Mouse (Mus musculus) 3134 (cell line): ENCODE results near the gene Mrpl35.
"Not testable (repeated sequence)": the region's sequence is repeated elsewhere in the genome, so short reads cannot be mapped to it uniquely, and the experiment has no call there.

Experiments
- DNase-seq: peaks from one replicate; pipeline ENCODE4 v3.0.0-alpha.2; 2011; ENCODE audit warnings: low spot score; ENCODE audit not compliant: insufficient read length; ENCODE audit errors: extremely low read depth

Mrpl35 gene

DNA sequence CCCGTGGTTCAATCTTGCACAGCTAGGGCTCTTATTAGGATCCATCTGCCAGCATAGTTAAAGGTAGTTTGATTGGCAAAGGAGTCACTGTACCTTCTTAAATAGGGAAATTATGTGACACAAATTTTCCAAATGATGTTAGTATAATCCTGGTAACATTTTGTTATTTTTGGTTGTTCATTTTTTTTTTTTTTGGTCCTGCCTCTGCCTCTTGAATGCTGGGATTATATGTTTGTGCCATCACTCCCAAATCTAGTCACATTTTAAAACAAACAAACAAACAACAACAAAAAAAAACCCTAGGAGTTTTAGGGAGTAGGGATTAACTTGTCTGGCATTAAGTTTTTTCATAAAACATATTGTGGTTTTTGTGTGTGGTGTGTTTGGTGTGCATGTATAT, at the start of gene Mrpl35:
Gene Mrpl35, minus strand, starts transcription at position 101 of the 400 bp plus-strand sequence.
- no peak for DNase-seq

DNA sequence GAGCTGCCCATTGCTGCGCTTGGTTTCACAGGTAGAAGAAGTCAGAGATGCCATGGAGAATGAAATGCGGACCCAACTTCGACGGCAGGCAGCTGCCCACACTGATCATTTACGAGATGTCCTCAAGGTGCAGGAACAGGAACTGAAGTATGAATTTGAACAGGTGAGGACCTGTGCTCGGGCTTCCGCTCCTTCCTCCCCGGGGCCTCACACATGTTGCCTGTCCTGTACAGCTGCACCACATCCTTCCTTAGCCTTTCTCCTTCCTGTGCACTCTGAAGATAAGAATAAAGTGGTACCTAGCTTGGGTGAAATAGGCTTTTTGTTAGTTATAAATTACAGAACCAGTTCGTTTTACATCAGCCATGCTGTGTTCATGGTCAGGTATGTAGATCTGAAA, 44.6 kb upstream of the Mrpl35 start:
- DNase-seq = no peak

DNA sequence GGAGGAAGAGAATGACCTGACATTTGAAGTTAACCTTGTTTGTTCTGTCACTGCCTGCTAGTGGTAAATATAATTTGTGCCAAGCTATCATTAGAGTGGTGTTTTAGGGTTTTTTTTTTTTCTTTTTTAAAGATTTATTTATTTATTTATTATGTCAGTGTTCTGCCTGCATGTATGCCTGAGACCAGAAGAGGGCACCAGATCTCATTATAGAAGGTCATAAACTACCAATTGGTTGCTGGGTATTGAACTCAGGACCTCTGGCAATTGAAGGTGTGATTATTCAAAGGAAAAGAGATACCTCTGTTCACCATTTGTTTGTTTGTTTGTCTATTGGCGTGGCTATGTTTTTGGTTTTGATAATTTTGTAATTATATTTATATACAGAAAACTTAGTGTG, 42.0 kb upstream of the Mrpl35 start:
- DNase-seq = no peak

- DNase-seq = no peak
Measured at GRCm38 (mm10) chr6:71867751-71868150, 41.0 kb upstream of the Mrpl35 start.

DNA sequence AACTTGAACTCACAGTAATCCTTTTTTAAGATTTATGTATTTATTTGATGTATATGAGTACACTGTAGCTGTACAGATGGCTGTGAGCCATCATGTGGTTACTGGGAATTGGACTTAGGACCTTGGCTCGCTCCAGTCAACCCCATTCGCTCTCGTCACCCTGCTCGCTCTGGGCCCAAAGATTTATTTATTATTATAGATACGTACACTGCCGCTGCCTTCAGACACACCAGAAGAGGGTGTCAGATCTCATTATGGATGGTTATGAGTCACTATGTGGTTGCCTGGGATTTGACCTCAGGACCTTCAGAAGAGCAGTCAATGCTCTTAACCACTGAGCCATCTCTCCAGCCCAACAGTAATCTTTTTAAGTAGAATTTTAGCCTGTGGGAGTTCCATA, 20.1 kb upstream of the Mrpl35 start:
- DNase-seq = not testable (repeated sequence)

DNA sequence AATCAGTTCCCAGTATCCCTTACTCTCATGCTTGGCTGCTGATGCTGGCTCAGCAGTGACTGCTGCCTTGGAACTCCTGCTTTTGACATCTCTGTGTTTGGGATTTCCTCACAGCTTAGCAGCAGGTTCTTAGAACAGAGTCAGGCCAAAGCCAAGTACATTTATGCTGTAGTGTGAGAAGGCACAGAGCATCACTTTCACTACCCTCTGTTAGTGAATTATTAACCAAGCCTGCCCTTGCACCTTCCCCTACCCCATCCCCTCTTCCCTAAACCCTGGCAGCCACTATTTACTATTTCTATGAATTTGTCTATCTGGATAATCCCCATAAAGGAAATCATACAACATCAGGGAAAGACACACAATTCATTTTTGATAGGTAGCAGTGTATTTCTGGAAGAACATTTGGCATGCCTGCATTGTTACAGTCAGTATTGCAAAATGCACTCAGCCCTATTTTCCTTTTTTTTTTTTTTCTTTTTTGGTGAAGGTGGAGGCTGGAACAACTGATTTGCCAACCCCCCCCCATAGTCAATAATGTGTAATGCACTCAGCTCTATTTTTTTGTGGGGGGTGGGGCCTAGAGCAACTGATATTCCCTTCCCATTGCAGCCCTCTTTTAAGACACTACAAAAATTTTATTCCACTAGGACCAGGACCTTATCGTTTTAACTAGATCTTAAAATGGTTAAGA, 14.0 kb upstream of the Mrpl35 start:
- DNase-seq = no peak

DNA sequence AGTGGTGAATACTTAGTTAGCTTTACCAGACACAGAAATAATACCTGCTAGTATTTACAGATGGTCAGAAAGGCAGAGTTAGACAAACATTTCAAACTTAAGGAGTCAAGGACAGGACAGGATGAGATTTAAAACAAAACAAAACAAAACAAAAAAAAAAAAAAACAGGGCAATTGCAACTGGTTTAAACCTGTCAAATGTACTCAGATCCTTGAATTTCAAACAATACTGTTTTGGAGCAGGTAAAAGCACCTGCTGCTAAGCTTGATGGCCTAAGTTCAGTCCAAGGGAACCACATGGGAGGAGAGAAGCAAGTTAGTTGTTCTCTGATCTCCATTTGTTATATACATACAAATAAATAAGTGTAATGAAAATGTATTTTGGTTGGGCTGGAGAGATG, 13.0 kb upstream of the Mrpl35 start:
- DNase-seq = no peak

GRCm38 (mm10) chr6:71836811-71837210, 10.0 kb upstream of the Mrpl35 start:
- no peak for DNase-seq

GRCm38 (mm10) chr6:71831581-71831960, 4.8 kb upstream of the Mrpl35 start:
- DNase-seq = peak; percentile 94

GRCm38 (mm10) chr6:71830690-71831580, 4.2 kb upstream of the Mrpl35 start, which contains the start of gene Immt:
Gene Immt (plus strand): TSS chr6:71831331.
- DNase-seq = peak; percentile 98

DNA sequence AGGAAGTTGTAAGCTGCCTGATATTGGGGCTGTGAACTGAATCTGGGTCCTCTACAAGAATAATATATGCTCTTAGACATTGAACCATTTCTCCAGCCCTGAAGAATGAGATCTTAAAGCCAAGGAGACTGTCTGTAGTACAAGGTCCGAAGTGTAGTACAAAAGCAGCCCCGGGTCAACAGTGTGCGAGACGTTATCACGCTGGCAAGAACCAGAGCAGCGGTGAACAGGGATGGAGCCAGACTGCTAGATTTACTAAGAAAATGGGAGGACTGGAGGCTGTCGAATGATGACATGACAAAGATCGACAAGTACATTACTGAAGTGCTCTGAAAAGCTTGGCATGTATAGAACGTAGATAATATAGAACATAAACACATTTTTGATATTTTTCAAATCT, 3.0 kb upstream of the Mrpl35 start:
- DNase-seq = no peak

GRCm38 (mm10) chr6:71823961-71824360, 2.8 kb downstream of the Mrpl35 start:
- DNase-seq = no peak

GRCm38 (mm10) chr6:71823488-71823887, 3.3 kb downstream of the Mrpl35 start:
- DNase-seq = peak; percentile 74

- no peak for DNase-seq
Measured at GRCm38 (mm10) chr6:71823085-71823484, 3.7 kb downstream of the Mrpl35 start.

- DNase-seq = no peak
Measured at GRCm38 (mm10) chr6:71819764-71820292, 6.9 kb downstream of the Mrpl35 start.

GRCm38 (mm10) chr6:71812820-71813219, 13.9 kb downstream of the Mrpl35 start:
- no peak for DNase-seq

GRCm38 (mm10) chr6:71809890-71810289, 16.9 kb downstream of the Mrpl35 start:
- DNase-seq = no peak

GRCm38 (mm10) chr6:71806713-71807112, 20.1 kb downstream of the Mrpl35 start:
- no peak for DNase-seq

- DNase-seq = peak; percentile 44
Measured at GRCm38 (mm10) chr6:71804061-71804829, 22.5 kb downstream of the Mrpl35 start.

DNA sequence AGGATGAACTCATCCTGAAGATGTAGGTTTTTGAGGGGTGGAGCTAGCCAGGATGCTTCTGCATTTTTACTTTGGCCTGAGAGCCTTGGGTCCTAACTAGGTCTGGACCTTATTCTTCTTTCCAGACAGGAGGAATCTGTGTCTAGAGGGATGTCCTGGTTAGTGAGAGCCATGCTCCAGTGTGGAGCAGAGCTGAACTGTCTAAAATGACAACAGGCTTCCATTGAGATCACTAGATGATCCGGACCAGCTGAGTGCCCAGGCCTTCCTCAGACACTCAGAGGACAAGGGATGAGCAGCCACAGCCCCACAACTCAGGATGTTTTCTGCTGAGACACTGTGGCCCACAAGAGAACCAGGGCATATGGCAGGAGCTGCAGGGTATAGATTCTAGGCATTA, 23.2 kb downstream of the Mrpl35 start:
- DNase-seq = no peak

DNA sequence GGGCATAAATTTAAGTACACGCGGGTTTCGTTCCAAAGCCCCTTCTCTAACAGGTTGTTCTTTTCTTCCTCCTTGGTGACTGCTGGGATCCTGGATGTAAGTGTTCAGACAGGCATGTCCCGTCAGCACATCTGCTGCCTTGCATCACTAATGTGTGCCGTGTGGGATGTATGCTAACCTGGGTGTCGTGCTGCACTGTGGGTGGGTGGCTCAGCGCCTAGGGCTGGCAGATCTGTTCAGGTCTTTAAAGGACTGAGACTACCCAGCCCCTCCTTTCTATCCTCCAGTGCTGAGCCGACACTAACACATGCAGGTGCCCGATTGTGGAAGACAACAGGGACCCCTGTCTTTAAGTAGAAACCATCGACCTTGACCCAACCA, 25.1 kb downstream of the Mrpl35 start:
- DNase-seq = no peak
